Mouse (Mus musculus) midbrain, embryonic 15.5 days (tissue): ENCODE measurements around the gene B4galt5. TPM values are rescaled to one million over a fixed set of nuclear protein-coding genes. Genes with fewer than 3 reads are reported as not detected.

Experiments used
- ATAC-seq: fragments of 200-750 bp; cut with Nextera tagmentation; replicated peaks from 2 replicates; pipeline ENCODE4 v1.8.0; 2017; ENCODE audit warnings: moderate TSS enrichment
- H3K27ac ChIP-seq: fragments of 300-500 bp; sonication (generic); 2 replicates; pipeline ENCODE4 v1.5.1; 2015; ENCODE audit warnings: mild to moderate bottlenecking, inconsistent platforms
- H3K27me3 ChIP-seq: fragments of 300-500 bp; sonication (generic); replicated peaks from 2 replicates; pipeline ENCODE4 v1.6.1; 2015; ENCODE audit warnings: inconsistent platforms
- H3K36me3 ChIP-seq: fragments of 300-500 bp; sonication (generic); replicated peaks from 2 replicates; pipeline ENCODE4 v1.6.1; 2015; ENCODE audit warnings: inconsistent platforms
- H3K4me1 ChIP-seq: fragments of 300-500 bp; sonication (generic); 2 replicates; pipeline ENCODE4 v1.6.1; 2015; ENCODE audit warnings: inconsistent platforms
- H3K4me2 ChIP-seq: fragments of 300-500 bp; sonication (generic); 2 replicates; pipeline ENCODE4 v1.6.1; 2015; ENCODE audit warnings: inconsistent platforms, mild to moderate bottlenecking, moderate library complexity
- H3K4me3 ChIP-seq: fragments of 300-500 bp; sonication (generic); 2 replicates; pipeline ENCODE4 v1.5.1; 2015; ENCODE audit warnings: mild to moderate bottlenecking, inconsistent platforms
- H3K9ac ChIP-seq: fragments of 300-500 bp; sonication (generic); 2 replicates; pipeline ENCODE4 v1.6.1; 2015; ENCODE audit warnings: mild to moderate bottlenecking, inconsistent platforms
- H3K9me3 ChIP-seq: fragments of 300-500 bp; sonication (generic); 2 replicates; pipeline ENCODE4 v1.6.1; 2016; ENCODE audit warnings: inconsistent platforms
- WGBS: fragments of 180-500 bp; shearing (Covaris S2); methylation state at CpG from one replicate; pipeline ENCODE4 v1.1.7; 2015; ENCODE audit warnings: mixed read lengths; 5-methylcytosine and 5-hydroxymethylcytosine counted together
- polyA plus RNA-seq: library from polyadenylated mRNA; unstranded; fragments of >200 nt; fragmentation: Nextera tagmentation; extraction: Ambion mirVana; gene quantifications from 2 replicates; pipeline ENCODE4 v1.2.1, GENCODE M21; 2015

B4galt5 gene
- polyA plus RNA-seq, 1 experiment from 2014 or later: 28.3 TPM

- no peaks in the 10 kb centered on the region for H3K9me3 ChIP-seq
- no peaks in the 10 kb centered on the region for H3K27me3 ChIP-seq
- H3K36me3 ChIP-seq: peaks cover 8% of the 10 kb centered on the region; the same call in 1 of the 2 replicates
- no peaks in the 10 kb centered on the region for H3K4me1 ChIP-seq
- no peak overlapping the region for H3K4me3 ChIP-seq
- H3K27ac ChIP-seq: no peak overlapping the region
- no peak overlapping the region for H3K9ac ChIP-seq
- H3K4me2 ChIP-seq: no peak overlapping the region
- ATAC-seq: no peak
- 90% methylated on average over 4 of the region's 4 CpGs for WGBS
These were observed 42.7 kb downstream of the B4galt5 start for GRCm38 (mm10) chr2:167306273-167306594.

GRCm38 (mm10) chr2:167305382-167306272 is 43.4 kb downstream of the B4galt5 start:
- Histone ChIP-seq H3K4me1 (no peaks in the 10 kb centered on the region), H3K9me3 (no peaks in the 10 kb centered on the region), H3K9ac (no peak overlapping the region), H3K27me3 (no peaks in the 10 kb centered on the region), H3K4me2 (no peak overlapping the region), H3K27ac (no peak overlapping the region), H3K36me3 (peaks cover 8% of the 10 kb centered on the region; the same call in 1 of the 2 replicates), H3K4me3 (no peak overlapping the region)
- no peak for ATAC-seq
- WGBS: 92% methylated on average over 12 of the region's 13 CpGs

- H3K9me3 ChIP-seq: no peaks in the 10 kb centered on the region
- 87% methylated on average over 16 of the region's 16 CpGs for WGBS
- no peak overlapping the region for H3K4me3 ChIP-seq
- H3K36me3 ChIP-seq: peaks cover 8% of the 10 kb centered on the region; the same call in 1 of the 2 replicates
- H3K9ac ChIP-seq: no peak overlapping the region
- no peak overlapping the region for H3K27ac ChIP-seq
- H3K4me2 ChIP-seq: no peak overlapping the region
- no peaks in the 10 kb centered on the region for H3K27me3 ChIP-seq
- no peak for ATAC-seq
- H3K4me1 ChIP-seq: no peaks in the 10 kb centered on the region
These were observed 44.2 kb downstream of the B4galt5 start for GRCm38 (mm10) chr2:167304651-167305381.

GRCm38 (mm10) chr2:167303806-167304205 is 45.2 kb downstream of the B4galt5 start:
- H3K4me3 ChIP-seq: no peak overlapping the region
- WGBS: 91% methylated on average over 6 of the region's 6 CpGs
- no peak for ATAC-seq
- H3K4me2 ChIP-seq: no peak overlapping the region
- H3K4me1 ChIP-seq: no peaks in the 10 kb centered on the region
- H3K36me3 ChIP-seq: peaks cover 9% of the 10 kb centered on the region; the same call in 1 of the 2 replicates
- no peak overlapping the region for H3K9ac ChIP-seq
- H3K27me3 ChIP-seq: no peaks in the 10 kb centered on the region
- H3K27ac ChIP-seq: no peak overlapping the region
- H3K9me3 ChIP-seq: no peaks in the 10 kb centered on the region

- no peaks in the 10 kb centered on the region for H3K27me3 ChIP-seq
- no peaks in the 10 kb centered on the region for H3K9me3 ChIP-seq
- no peaks in the 10 kb centered on the region for H3K4me1 ChIP-seq
- 86% methylated on average over 8 of the region's 8 CpGs for WGBS
- no peak overlapping the region for H3K4me2 ChIP-seq
- no peak for ATAC-seq
- peaks cover 13% of the 10 kb centered on the region; the same call in 1 of the 2 replicates for H3K36me3 ChIP-seq
- no peak overlapping the region for H3K9ac ChIP-seq
- no peak overlapping the region for H3K27ac ChIP-seq
- H3K4me3 ChIP-seq: no peak overlapping the region
These were observed 45.8 kb downstream of the B4galt5 start for GRCm38 (mm10) chr2:167303196-167303595.

GRCm38 (mm10) chr2:167302641-167303040 is 46.3 kb downstream of the B4galt5 start:
- WGBS: 80% methylated on average over 1 of the region's 1 CpGs
- ATAC-seq: no peak
- Histone ChIP-seq H3K27me3 (no peaks in the 10 kb centered on the region), H3K36me3 (peaks cover 13% of the 10 kb centered on the region; the same call in 1 of the 2 replicates), H3K4me1 (no peaks in the 10 kb centered on the region), H3K27ac (no peak overlapping the region), H3K4me3 (no peak overlapping the region), H3K4me2 (no peak overlapping the region), H3K9ac (no peak overlapping the region), H3K9me3 (no peaks in the 10 kb centered on the region)

GRCm38 (mm10) chr2:167302031-167302430 is 47.0 kb downstream of the B4galt5 start:
- Histone ChIP-seq H3K4me2 (no peak overlapping the region), H3K9ac (no peak overlapping the region), H3K36me3 (peaks cover 13% of the 10 kb centered on the region; the same call in 1 of the 2 replicates), H3K9me3 (no peaks in the 10 kb centered on the region), H3K4me1 (no peaks in the 10 kb centered on the region), H3K27me3 (no peaks in the 10 kb centered on the region), H3K4me3 (no peak overlapping the region), H3K27ac (no peak overlapping the region)
- WGBS: 93% methylated on average over 12 of the region's 12 CpGs
- ATAC-seq: no peak

GRCm38 (mm10) chr2:167301601-167302000 is 47.4 kb downstream of the B4galt5 start:
- Histone ChIP-seq H3K4me3 (no peak overlapping the region), H3K27me3 (no peaks in the 10 kb centered on the region), H3K36me3 (peaks cover 13% of the 10 kb centered on the region; the same call in 1 of the 2 replicates), H3K9me3 (no peaks in the 10 kb centered on the region), H3K9ac (no peak overlapping the region), H3K4me1 (no peaks in the 10 kb centered on the region), H3K4me2 (no peak overlapping the region), H3K27ac (no peak overlapping the region)
- WGBS: 94% methylated on average over 7 of the region's 7 CpGs
- no peak for ATAC-seq

GRCm38 (mm10) chr2:167300943-167301497 is 48.0 kb downstream of the B4galt5 start:
- H3K4me1 ChIP-seq: no peaks in the 10 kb centered on the region
- H3K9me3 ChIP-seq: no peaks in the 10 kb centered on the region
- H3K9ac ChIP-seq: no peak overlapping the region
- no peak for ATAC-seq
- 93% methylated on average over 21 of the region's 21 CpGs for WGBS
- no peak overlapping the region for H3K4me2 ChIP-seq
- H3K4me3 ChIP-seq: no peak overlapping the region
- no peak overlapping the region for H3K27ac ChIP-seq
- no peaks in the 10 kb centered on the region for H3K27me3 ChIP-seq
- H3K36me3 ChIP-seq: peaks cover 13% of the 10 kb centered on the region; the same call in 1 of the 2 replicates

- Histone ChIP-seq H3K36me3 (peaks cover 7% of the 10 kb centered on the region; the same call in 1 of the 2 replicates), H3K27ac (peak overlapping the region; percentile 25; the same call in 1 of the 2 replicates), H3K4me3 (no peak overlapping the region), H3K9me3 (no peaks in the 10 kb centered on the region), H3K4me2 (no peak overlapping the region), H3K9ac (no peak overlapping the region), H3K27me3 (no peaks in the 10 kb centered on the region), H3K4me1 (no peaks in the 10 kb centered on the region)
- WGBS: 69% methylated on average over 6 of the region's 6 CpGs
- ATAC-seq: no peak
These were observed 48.9 kb downstream of the B4galt5 start for GRCm38 (mm10) chr2:167299861-167300667.

GRCm38 (mm10) chr2:167298729-167299705 is 50.0 kb downstream of the B4galt5 start:
- peak; percentile 56; the same call in 1 of the 2 replicates for ATAC-seq
- H3K9me3 ChIP-seq: no peaks in the 10 kb centered on the region
- H3K4me2 ChIP-seq: no peak overlapping the region

More at GRCm38 (mm10) chr2:167298729-167299705, 50.0 kb downstream of the B4galt5 start:
- Histone ChIP-seq H3K27me3 (no peaks in the 10 kb centered on the region), H3K4me1 (no peaks in the 10 kb centered on the region), H3K27ac (no peak overlapping the region), H3K4me3 (no peak overlapping the region), H3K9ac (no peak overlapping the region), H3K36me3 (peaks cover 5% of the 10 kb centered on the region; the same call in 1 of the 2 replicates)
- WGBS: 70% methylated on average over 27 of the region's 27 CpGs
